Comparison of ENCODE assay signal across 8 mouse cellular contexts in the genomic region with DNA sequence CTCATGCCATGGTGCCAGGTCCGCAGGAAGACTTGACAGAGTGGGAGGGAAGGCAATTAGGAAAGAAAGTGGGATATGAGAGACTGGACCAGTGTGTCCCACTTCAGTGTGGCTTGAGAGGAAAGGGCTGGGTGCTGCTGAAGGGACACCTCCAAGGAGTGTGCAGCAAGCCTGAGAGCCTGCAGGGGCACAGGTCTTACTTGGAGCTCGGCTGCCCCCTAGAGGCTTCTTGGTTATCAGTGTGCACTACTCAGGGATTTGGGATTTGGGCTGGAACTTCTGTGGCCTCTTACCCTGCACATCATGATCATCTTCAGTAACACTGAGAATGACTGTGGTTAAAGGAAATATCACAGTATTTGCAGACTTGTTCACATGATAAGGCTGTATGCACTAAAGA.
A peak's percentile ranks its signal among the peaks of the same experiment; 100 is the strongest.
DNase-seq lines count a peak whose midpoint lies in the region; ATAC-seq and TF ChIP-seq lines count a peak whose summit lies in the region.

No protein-coding gene starts in this region.

- no peaks in the 10 kb centered on the region for H3K4me1 ChIP-seq in MEL (ENCODE audit: control insufficient read depth in 1 of 2, insufficient read depth in 2 of 2, low read length in 2 of 2)
- no peaks in the 10 kb centered on the region for H3K4me1 ChIP-seq in forebrain, embryonic 15.5 days

- 37% methylated on average over 2 of the region's 2 CpGs for WGBS in forebrain, embryonic 15.5 days

- no peak overlapping the region for H3K4me2 ChIP-seq in forebrain, embryonic 15.5 days (replicated peaks)

- no peak overlapping the region for H3K9ac ChIP-seq in MEL (ENCODE audit: control insufficient read depth, low read depth, low read length, poor library complexity, severe bottlenecking)
- H3K9ac ChIP-seq in forebrain, embryonic 15.5 days (replicated peaks) = no peak overlapping the region

- no peak overlapping the region for H3K4me3 ChIP-seq in MEL (ENCODE audit: control insufficient read depth in 1 of 2, insufficient read depth in 1 of 2, low read depth in 2 of 2, low read length in 2 of 2)
- H3K4me3 ChIP-seq in forebrain, embryonic 15.5 days = no peak overlapping the region
- no peak overlapping the region for H3K4me3 ChIP-seq in layer of hippocampus, adult 2 months

- peak; percentile 53 to 86 (median 85) for TF ChIP-seq CTCF in MEL (IDR thresholded peaks at IDR 0.05 in 2 of 3, conservative IDR thresholded peaks at IDR 0.05 in 1 of 3; ENCODE audit: control insufficient read depth in 1 of 3, insufficient read depth in 1 of 3, low read depth in 2 of 3, low read length in 3 of 3, poor library complexity in 1 of 3, severe bottlenecking in 1 of 3)
- TF ChIP-seq CTCF in layer of hippocampus, adult 2 months (conservative IDR thresholded peaks at IDR 0.05) = peak; percentile 94

- no peaks in the 10 kb centered on the region for H3K79me2 ChIP-seq in MEL (ENCODE audit: control insufficient read depth, insufficient read depth, low read length, poor library complexity)

- TF ChIP-seq POLR2A in MEL (IDR thresholded peaks at IDR 0.05; ENCODE audit: control insufficient read depth in 1 of 2, insufficient read depth in 1 of 2, low read depth in 1 of 2, low read length in 2 of 2, poor library complexity in 1 of 2) = no peak

- no peaks in the 10 kb centered on the region for H3K36me3 ChIP-seq in MEL (ENCODE audit: control insufficient read depth in 1 of 2, insufficient read depth in 2 of 2, low read length in 2 of 2)
- no peaks in the 10 kb centered on the region for H3K36me3 ChIP-seq in forebrain, embryonic 15.5 days

- peak; percentile 94 for TF ChIP-seq RAD21 in MEL (IDR thresholded peaks at IDR 0.05; ENCODE audit: low read depth, low read length)

- ATAC-seq in forebrain, embryonic 15.5 days (replicated peaks) = peak; percentile 89
- peak; percentile 48 to 77; a peak in 2 of 4 replicates for ATAC-seq in hematopoietic stem cell, adult 5-6 weeks (replicated peaks in 1 of 2; ENCODE audit: insufficient read depth in 1 of 2, low FRiP score in 2 of 2, low TSS enrichment in 1 of 2, low read depth in 1 of 2, poor library complexity in 2 of 2, severe bottlenecking in 2 of 2)

- peak; percentile 72 for DNase-seq in MEL (ENCODE audit: low read depth, low spot score)
- DNase-seq in cerebellum, adult 11-12 months = peak; percentile 87
- DNase-seq in layer of hippocampus, adult 2 months (ENCODE audit: low spot score in 2 of 2) = peak; percentile 85 to 92
- DNase-seq in lung, postnatal 10 days = peak; percentile 88
- peak; percentile 82 for DNase-seq in retina, postnatal 1 day
- DNase-seq in thymus, postnatal 4 days = peak; percentile 76

- H3K27ac ChIP-seq in MEL (ENCODE audit: control insufficient read depth, low read depth, low read length) = no peak overlapping the region
- H3K27ac ChIP-seq in forebrain, embryonic 15.5 days (replicated peaks) = no peak overlapping the region
- H3K27ac ChIP-seq in layer of hippocampus, adult 2 months = no peak overlapping the region

- H3K9me3 ChIP-seq in MEL (replicated peaks; ENCODE audit: insufficient read depth, low read length) = no peaks in the 10 kb centered on the region
- H3K9me3 ChIP-seq in forebrain, embryonic 15.5 days = no peaks in the 10 kb centered on the region

- no peak for TF ChIP-seq EP300 in MEL (IDR thresholded peaks at IDR 0.05; ENCODE audit: low read depth in 1 of 2, low read length in 2 of 2)

- H3K27me3 ChIP-seq in MEL (ENCODE audit: control insufficient read depth in 1 of 2, insufficient read depth in 2 of 2, low read length in 2 of 2) = peaks cover 0 to 5% of the 10 kb centered on the region in 2 experiments; a peak in 2 of 4 replicates
- no peaks in the 10 kb centered on the region for H3K27me3 ChIP-seq in forebrain, embryonic 15.5 days

TF ChIP-seq in MEL, 35 proteins besides CTCF, POLR2A, EP300 and RAD21:
- TF ChIP-seq MAFK (IDR thresholded peaks at IDR 0.05; ENCODE audit: borderline replicate concordance, low read depth, low read length) = no peak
- TF ChIP-seq BHLHE40 (IDR thresholded peaks at IDR 0.05; ENCODE audit: borderline replicate concordance, low read depth, low read length) = no peak
- peak; percentile 88 for TF ChIP-seq ZC3H11A (IDR thresholded peaks at IDR 0.05; ENCODE audit: low read depth, low read length)
- no peak for TF ChIP-seq USF2 (IDR thresholded peaks at IDR 0.05; ENCODE audit: borderline replicate concordance in 1 of 2, insufficient read depth in 1 of 2, low read depth in 1 of 2, low read length in 2 of 2)
- TF ChIP-seq MAX (IDR thresholded peaks at IDR 0.05; ENCODE audit: low read length) = no peak
- TF ChIP-seq MXI1 (IDR thresholded peaks at IDR 0.05; ENCODE audit: low read depth, low read length) = no peak
- peak; percentile 91 for TF ChIP-seq SMC3 (IDR thresholded peaks at IDR 0.05; ENCODE audit: low read depth, low read length)
- TF ChIP-seq ZNF384 (IDR thresholded peaks at IDR 0.05; ENCODE audit: low read depth, low read length) = no peak
- no peak for TF ChIP-seq ZMIZ1 (IDR thresholded peaks at IDR 0.05; ENCODE audit: low read depth, low read length)
- no peak for TF ChIP-seq CHD2 (IDR thresholded peaks at IDR 0.05; ENCODE audit: low read length)
- TF ChIP-seq NELFE (IDR thresholded peaks at IDR 0.05; ENCODE audit: low read depth, low read length) = no peak
- no peak for TF ChIP-seq ETS1 (IDR thresholded peaks at IDR 0.05; ENCODE audit: low read depth, low read length)
- no peak for TF ChIP-seq GATA1 (IDR thresholded peaks at IDR 0.05; ENCODE audit: low read depth, low read length)
- no peak for TF ChIP-seq RCOR1 (IDR thresholded peaks at IDR 0.05; ENCODE audit: low read depth, low read length)
- no peak for TF ChIP-seq USF1 (IDR thresholded peaks at IDR 0.05; ENCODE audit: low read depth, low read length)
